Mouse (Mus musculus) cortical plate, adult 2 months (tissue): Measurements from ENCODE around the gene 5330417C22Rik.
A peak's percentile ranks its signal among the peaks of the same experiment; 100 is the strongest.

Experiments used
- CTCF ChIP-seq: fragments of 200-500 bp; IDR thresholded peaks from 2 replicates; pipeline ENCODE4 v1.5.1; 2011; ENCODE audit warnings: mild to moderate bottlenecking, control low read depth, low read length; ENCODE audit not compliant: insufficient read depth; ENCODE audit errors: extremely low read depth
- POLR2A ChIP-seq: fragments of 200-500 bp; IDR thresholded peaks from 2 replicates; pipeline ENCODE4 v1.6.1; 2011; ENCODE audit warnings: mild to moderate bottlenecking, low read length, control low read depth; ENCODE audit not compliant: insufficient read depth; ENCODE audit errors: extremely low read depth

DNA sequence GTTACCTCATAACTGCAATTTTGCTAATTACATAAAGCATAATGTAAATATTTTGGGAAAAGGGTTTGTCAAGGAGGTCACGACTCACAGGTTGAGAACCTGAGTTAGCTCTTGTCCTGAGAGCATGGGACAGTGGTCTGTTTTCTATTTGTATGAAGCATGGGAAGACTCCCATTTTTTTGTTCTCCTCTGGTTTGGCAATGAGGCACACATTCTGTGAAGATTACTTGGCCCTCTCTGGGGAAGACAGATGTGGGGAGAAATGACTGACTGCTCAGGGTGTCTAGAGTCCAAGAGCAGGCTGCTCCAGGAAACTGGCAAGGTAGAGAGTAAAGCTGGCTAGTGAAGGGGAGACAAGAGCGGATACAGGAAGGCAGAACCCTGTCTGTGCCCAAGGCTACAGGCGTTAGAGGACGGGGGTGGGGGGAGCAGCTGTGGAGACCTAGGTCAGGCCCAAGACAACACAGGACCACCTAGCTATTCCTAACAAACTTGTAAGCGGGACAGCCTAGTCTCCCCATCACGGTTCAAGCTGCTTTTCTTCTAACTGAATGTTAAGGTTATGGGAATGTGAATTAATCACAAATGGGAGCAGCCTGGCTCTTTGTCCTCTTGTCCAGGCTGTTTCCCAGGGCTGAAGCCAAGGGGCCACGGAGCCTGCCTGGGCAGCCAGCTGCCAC is 111.3 kb downstream of the 5330417C22Rik start:
- TF ChIP-seq CTCF (no peak), POLR2A (0 out of 2 replicates have a peak, but pooled peaks have one; percentile 10)
